Mouse (Mus musculus) small intestine, adult 2 months (tissue): ENCODE data around the gene Tbxa2r.

Source experiments
- CTCF ChIP-seq: fragments of 200-500 bp; IDR thresholded peaks from 2 replicates; pipeline ENCODE4 v1.5.1; 2012; ENCODE audit warnings: low read depth, mild to moderate bottlenecking, control low read depth, inconsistent platforms, low read length, moderate library complexity, mixed read lengths; ENCODE audit not compliant: insufficient replicate concordance, insufficient read length; ENCODE audit errors: extremely low read depth
- POLR2A ChIP-seq: fragments of 200-500 bp; IDR thresholded peaks from 2 replicates; pipeline ENCODE4 v1.6.1; 2012; ENCODE audit warnings: low read depth, mild to moderate bottlenecking, control low read depth, inconsistent platforms, low read length, moderate library complexity

DNA sequence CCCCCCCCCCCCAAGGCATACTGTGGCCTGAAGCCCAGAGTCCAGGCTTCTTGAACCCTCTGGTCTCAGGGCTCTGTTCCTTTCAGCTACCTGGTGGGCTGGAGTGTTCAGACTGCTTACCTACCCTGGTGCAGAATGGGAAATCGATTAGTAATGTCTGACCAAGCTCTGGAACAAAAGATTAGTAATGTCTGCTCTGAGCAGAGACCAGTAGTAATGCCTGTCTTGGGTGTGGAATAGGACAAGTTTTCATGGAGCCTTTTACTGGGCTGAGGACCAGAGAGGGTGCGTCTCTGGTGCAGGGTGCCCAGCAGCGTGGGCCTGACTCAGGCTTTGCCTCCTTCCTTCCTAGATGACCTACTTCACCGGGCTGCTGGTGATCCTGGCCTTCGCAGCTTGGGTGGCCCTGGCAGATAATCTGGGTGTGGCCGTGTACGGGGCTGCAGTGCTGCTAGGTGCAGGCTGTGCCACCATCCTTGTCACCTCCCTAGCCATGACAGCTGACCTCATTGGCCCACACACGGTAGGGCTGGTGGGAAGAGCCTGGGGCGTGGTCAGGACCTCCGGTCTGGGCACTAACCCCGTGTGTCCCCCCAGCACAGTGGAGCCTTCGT, 33.9 kb downstream of the Tbxa2r start:
- TF ChIP-seq CTCF (no peak), POLR2A (no peak)
